Mouse (Mus musculus): ENCODE measurements around the gene Prkca. TPM values are rescaled to one million over a fixed set of nuclear protein-coding genes. Genes with fewer than 3 reads are reported as not detected.

Gene Prkca
- total and polyA plus RNA-seq, 3 experiments: 11.6 to 33.4 (median 32.2) TPM

- Histone ChIP-seq H3K4me1 (ENCODE audit: control insufficient read depth, insufficient read depth, low read length) (peaks cover 2% of the 10 kb centered on the region; the same call in 1 of the 2 replicates), H3K27me3 (ENCODE audit: control insufficient read depth, insufficient read depth, low read length) (no peaks in the 10 kb centered on the region), H3K27ac (no peak overlapping the region), H3K79me2 (replicated peaks; ENCODE audit: control insufficient read depth, insufficient read depth, low read length) (no peaks in the 10 kb centered on the region; the same call in 1 of the 2 replicates), H3K36me3 (ENCODE audit: control insufficient read depth, insufficient read depth, low read length) (no peaks in the 10 kb centered on the region), H3K4me3 (no peak overlapping the region), H3K9ac (ENCODE audit: low read depth, low read length) (no peak overlapping the region)
- intact Hi-C loops (cut with DNase I): no loop called here
- WGBS: 69% methylated on average over 5 of the region's 5 CpGs
- DNase-seq: no peak
- no peak for TF ChIP-seq CTCF (IDR thresholded peaks at IDR 0.05)
- no peak for TF ChIP-seq EP300 (IDR thresholded peaks at IDR 0.05; ENCODE audit: insufficient read depth, low read depth, low read length)
- no peak for TF ChIP-seq POLR2A (IDR thresholded peaks at IDR 0.05; ENCODE audit: insufficient read depth, low read depth, low read length)
These were observed 31.2 kb downstream of the Prkca start for GRCm38 (mm10) chr11:108312516-108312915.

GRCm38 (mm10) chr11:108311912-108312311, 31.8 kb downstream of the Prkca start:
- Histone ChIP-seq H3K27me3 (ENCODE audit: control insufficient read depth, insufficient read depth, low read length) (no peaks in the 10 kb centered on the region), H3K9ac (ENCODE audit: low read depth, low read length) (no peak overlapping the region), H3K4me3 (no peak overlapping the region), H3K4me1 (ENCODE audit: control insufficient read depth, insufficient read depth, low read length) (peaks cover 2% of the 10 kb centered on the region; the same call in 1 of the 2 replicates), H3K79me2 (replicated peaks; ENCODE audit: control insufficient read depth, insufficient read depth, low read length) (no peaks in the 10 kb centered on the region; the same call in 1 of the 2 replicates), H3K27ac (no peak overlapping the region), H3K36me3 (ENCODE audit: control insufficient read depth, insufficient read depth, low read length) (no peaks in the 10 kb centered on the region)
- WGBS: 68% methylated on average over 2 of the region's 2 CpGs
- TF ChIP-seq CTCF (IDR thresholded peaks at IDR 0.05) (no peak), POLR2A (IDR thresholded peaks at IDR 0.05; ENCODE audit: insufficient read depth, low read depth, low read length) (no peak), EP300 (IDR thresholded peaks at IDR 0.05; ENCODE audit: insufficient read depth, low read depth, low read length) (no peak)
- intact Hi-C loops (cut with DNase I): no loop called here
- DNase-seq: no peak

- H3K9ac ChIP-seq (ENCODE audit: low read depth, low read length): no peak overlapping the region
- WGBS: 89% methylated on average over 5 of the region's 5 CpGs
- H3K4me3 ChIP-seq: no peak overlapping the region
- TF ChIP-seq CTCF (IDR thresholded peaks at IDR 0.05) (no peak), EP300 (IDR thresholded peaks at IDR 0.05; ENCODE audit: insufficient read depth, low read depth, low read length) (no peak), POLR2A (IDR thresholded peaks at IDR 0.05; ENCODE audit: insufficient read depth, low read depth, low read length) (no peak)
- H3K27me3 ChIP-seq (ENCODE audit: control insufficient read depth, insufficient read depth, low read length): no peaks in the 10 kb centered on the region
- intact Hi-C loops (cut with DNase I): no loop called here
- no peaks in the 10 kb centered on the region; the same call in 1 of the 2 replicates for H3K79me2 ChIP-seq (replicated peaks; ENCODE audit: control insufficient read depth, insufficient read depth, low read length)
- H3K4me1 ChIP-seq (ENCODE audit: control insufficient read depth, insufficient read depth, low read length): peaks cover 2% of the 10 kb centered on the region; the same call in 1 of the 2 replicates
- no peak overlapping the region for H3K27ac ChIP-seq
- no peak for DNase-seq
- no peaks in the 10 kb centered on the region for H3K36me3 ChIP-seq (ENCODE audit: control insufficient read depth, insufficient read depth, low read length)
These were observed 33.9 kb downstream of the Prkca start for GRCm38 (mm10) chr11:108309791-108310190.

GRCm38 (mm10) chr11:108308253-108308652, 35.5 kb downstream of the Prkca start:
- WGBS: 96% methylated on average over 5 of the region's 5 CpGs
- peaks cover 2% of the 10 kb centered on the region; the same call in 1 of the 2 replicates for H3K4me1 ChIP-seq (ENCODE audit: control insufficient read depth, insufficient read depth, low read length)
- H3K27ac ChIP-seq: no peak overlapping the region
- no peaks in the 10 kb centered on the region for H3K36me3 ChIP-seq (ENCODE audit: control insufficient read depth, insufficient read depth, low read length)
- no peaks in the 10 kb centered on the region for H3K27me3 ChIP-seq (ENCODE audit: control insufficient read depth, insufficient read depth, low read length)
- DNase-seq: no peak
- no peak for TF ChIP-seq POLR2A (IDR thresholded peaks at IDR 0.05; ENCODE audit: insufficient read depth, low read depth, low read length)
- no peak for TF ChIP-seq CTCF (IDR thresholded peaks at IDR 0.05)
- no peak for TF ChIP-seq EP300 (IDR thresholded peaks at IDR 0.05; ENCODE audit: insufficient read depth, low read depth, low read length)
- H3K79me2 ChIP-seq (replicated peaks; ENCODE audit: control insufficient read depth, insufficient read depth, low read length): no peaks in the 10 kb centered on the region; the same call in 1 of the 2 replicates
- no peak overlapping the region for H3K9ac ChIP-seq (ENCODE audit: low read depth, low read length)
- intact Hi-C loops (cut with DNase I): no loop called here
- no peak overlapping the region for H3K4me3 ChIP-seq

GRCm38 (mm10) chr11:108307258-108307657, 36.5 kb downstream of the Prkca start:
- Histone ChIP-seq H3K9ac (ENCODE audit: low read depth, low read length) (no peak overlapping the region), H3K36me3 (ENCODE audit: control insufficient read depth, insufficient read depth, low read length) (no peaks in the 10 kb centered on the region), H3K79me2 (replicated peaks; ENCODE audit: control insufficient read depth, insufficient read depth, low read length) (no peaks in the 10 kb centered on the region; the same call in 1 of the 2 replicates), H3K4me1 (ENCODE audit: control insufficient read depth, insufficient read depth, low read length) (no peaks in the 10 kb centered on the region), H3K4me3 (no peak overlapping the region), H3K27me3 (ENCODE audit: control insufficient read depth, insufficient read depth, low read length) (no peaks in the 10 kb centered on the region), H3K27ac (no peak overlapping the region)
- 58% methylated on average over 7 of the region's 7 CpGs for WGBS
- intact Hi-C loops (cut with DNase I): no loop called here
- TF ChIP-seq POLR2A (IDR thresholded peaks at IDR 0.05; ENCODE audit: insufficient read depth, low read depth, low read length): no peak
- 0 out of 2 replicates have a peak, but pooled peaks have one; percentile 16 for TF ChIP-seq EP300 (IDR thresholded peaks at IDR 0.05; ENCODE audit: insufficient read depth, low read depth, low read length)
- no peak for DNase-seq

- H3K9ac ChIP-seq (ENCODE audit: low read depth, low read length): no peak overlapping the region
- H3K36me3 ChIP-seq (ENCODE audit: control insufficient read depth, insufficient read depth, low read length): no peaks in the 10 kb centered on the region
- WGBS: 93% methylated on average over 4 of the region's 4 CpGs
- H3K4me3 ChIP-seq: no peak overlapping the region
- H3K4me1 ChIP-seq (ENCODE audit: control insufficient read depth, insufficient read depth, low read length): peaks cover 6% of the 10 kb centered on the region
- H3K27ac ChIP-seq: no peak overlapping the region
- intact Hi-C loops (cut with DNase I): no loop called here
- TF ChIP-seq POLR2A (IDR thresholded peaks at IDR 0.05; ENCODE audit: insufficient read depth, low read depth, low read length) (no peak), EP300 (IDR thresholded peaks at IDR 0.05; ENCODE audit: insufficient read depth, low read depth, low read length) (no peak), CTCF (IDR thresholded peaks at IDR 0.05) (no peak)
- H3K79me2 ChIP-seq (replicated peaks; ENCODE audit: control insufficient read depth, insufficient read depth, low read length): no peaks in the 10 kb centered on the region
- DNase-seq: no peak
- H3K27me3 ChIP-seq (ENCODE audit: control insufficient read depth, insufficient read depth, low read length): no peaks in the 10 kb centered on the region
These were observed 39.9 kb downstream of the Prkca start for GRCm38 (mm10) chr11:108303787-108304186.

All from heart, adult 2 months (tissue).